Mouse (Mus musculus) layer of hippocampus, adult 18-20 months (tissue): ENCODE measurements around the gene Tnik. TPM values are rescaled to one million over a fixed set of nuclear protein-coding genes. Genes with fewer than 3 reads are reported as not detected.

Experiments used
- DNase-seq, 2 experiments: peaks; one replicate each; pipeline ENCODE4 v3.0.0; 2022; ENCODE audit warnings: low spot score in 2 of 2
- total RNA-seq, 2 experiments: library from RNA; stranded (reverse); gene quantifications; 2 replicates each; pipeline ENCODE4 v1.2.3; 2021

Gene Tnik
- total RNA-seq, 2 experiments from 2014 or later = 169 to 172 TPM

DNA sequence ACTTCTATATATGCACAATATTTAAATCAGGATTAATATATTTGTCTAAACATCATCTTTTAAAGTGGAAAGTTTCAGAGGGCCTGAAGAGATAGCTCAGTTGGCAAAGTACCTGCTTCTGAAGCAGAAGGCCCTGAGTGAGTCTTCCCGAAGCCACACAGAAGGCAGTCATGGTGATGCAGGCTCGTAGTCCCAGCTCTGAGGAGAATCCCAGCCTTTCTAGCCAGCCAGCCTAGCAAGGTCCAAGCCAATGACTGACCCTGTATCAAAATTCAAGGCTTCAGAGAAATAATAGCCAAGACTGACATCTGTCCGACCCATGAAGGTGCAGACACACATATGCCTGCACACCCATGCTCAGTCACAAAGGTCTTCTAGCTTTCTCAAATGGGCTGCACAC is 279.9 kb downstream of the Tnik start:
- DNase-seq = no peak

GRCm38 (mm10) chr3:28543380-28543984 is 280.5 kb downstream of the Tnik start:
- no peak for DNase-seq

DNA sequence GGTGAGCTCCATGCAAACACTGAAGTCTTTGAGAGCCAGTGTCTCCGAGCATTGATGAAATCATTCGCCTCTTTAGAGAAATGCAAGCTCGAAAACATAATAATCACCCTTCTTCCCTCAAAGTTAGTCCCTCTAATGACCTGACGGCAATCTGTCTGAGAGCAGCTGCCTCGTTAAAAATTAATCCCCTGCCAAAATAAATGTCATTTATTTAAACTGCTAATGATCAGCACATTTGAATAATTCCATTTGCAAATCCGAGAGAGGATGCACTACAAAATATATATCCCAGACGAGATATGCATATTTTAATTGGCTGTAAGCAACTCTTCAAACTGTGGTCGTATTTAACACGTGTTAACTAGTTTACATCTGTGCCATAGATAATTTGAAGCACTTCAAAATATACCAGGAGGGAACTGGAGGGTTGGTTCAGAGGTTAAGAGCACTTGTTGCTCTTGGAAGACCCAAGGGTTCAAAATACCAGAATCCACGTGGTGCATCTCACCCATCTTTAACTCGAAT is 281.4 kb downstream of the Tnik start:
- DNase-seq = no peak

GRCm38 (mm10) chr3:28547965-28548730 is 285.1 kb downstream of the Tnik start:
- DNase-seq = no peak

GRCm38 (mm10) chr3:28549391-28549790 is 286.4 kb downstream of the Tnik start:
- no peak for DNase-seq

- peak in 1 of 2 experiments; percentile 73 for DNase-seq
These were observed 287.6 kb downstream of the Tnik start for GRCm38 (mm10) chr3:28550497-28551093.

DNA sequence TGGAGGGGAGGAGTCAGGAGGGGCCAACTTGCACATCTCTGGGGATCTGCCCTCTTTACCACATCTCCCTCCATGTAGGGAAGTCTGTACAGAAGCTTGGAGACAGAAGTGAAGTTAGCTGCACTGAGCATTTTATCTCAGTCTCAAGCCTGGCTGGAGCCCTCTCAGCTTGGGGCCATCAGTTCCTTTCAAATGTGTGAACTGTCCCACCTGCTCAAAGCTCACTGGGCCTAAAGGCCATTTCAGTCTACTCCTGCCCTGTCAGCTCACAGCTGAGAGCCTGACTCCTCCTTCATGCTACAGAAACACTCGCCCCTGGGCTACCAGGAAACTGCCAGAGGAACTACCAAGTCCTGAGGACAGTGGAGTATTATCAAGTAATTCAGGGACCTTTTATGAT is 288.7 kb downstream of the Tnik start:
- no peak for DNase-seq

DNA sequence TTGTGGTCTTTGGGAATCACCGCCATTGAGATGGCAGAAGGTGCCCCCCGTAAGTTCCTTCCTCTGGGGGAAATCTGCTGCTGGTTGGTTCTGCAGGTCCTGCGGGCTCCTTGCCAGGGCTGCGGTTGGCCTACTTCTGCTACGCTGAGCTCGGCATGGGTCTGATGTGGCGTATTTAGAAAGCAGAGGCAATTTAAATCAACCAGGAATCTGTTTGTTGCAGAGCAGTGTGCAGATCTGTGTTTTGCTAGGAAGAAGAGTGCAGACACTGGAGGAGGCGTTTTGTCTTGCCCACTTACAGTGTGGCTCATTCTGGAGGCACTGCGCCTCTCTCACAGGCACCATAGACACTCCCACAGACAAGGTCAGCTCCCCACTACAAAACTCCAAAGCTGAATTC is 291.9 kb downstream of the Tnik start:
- DNase-seq = peak in 1 of 2 experiments; percentile 60

DNA sequence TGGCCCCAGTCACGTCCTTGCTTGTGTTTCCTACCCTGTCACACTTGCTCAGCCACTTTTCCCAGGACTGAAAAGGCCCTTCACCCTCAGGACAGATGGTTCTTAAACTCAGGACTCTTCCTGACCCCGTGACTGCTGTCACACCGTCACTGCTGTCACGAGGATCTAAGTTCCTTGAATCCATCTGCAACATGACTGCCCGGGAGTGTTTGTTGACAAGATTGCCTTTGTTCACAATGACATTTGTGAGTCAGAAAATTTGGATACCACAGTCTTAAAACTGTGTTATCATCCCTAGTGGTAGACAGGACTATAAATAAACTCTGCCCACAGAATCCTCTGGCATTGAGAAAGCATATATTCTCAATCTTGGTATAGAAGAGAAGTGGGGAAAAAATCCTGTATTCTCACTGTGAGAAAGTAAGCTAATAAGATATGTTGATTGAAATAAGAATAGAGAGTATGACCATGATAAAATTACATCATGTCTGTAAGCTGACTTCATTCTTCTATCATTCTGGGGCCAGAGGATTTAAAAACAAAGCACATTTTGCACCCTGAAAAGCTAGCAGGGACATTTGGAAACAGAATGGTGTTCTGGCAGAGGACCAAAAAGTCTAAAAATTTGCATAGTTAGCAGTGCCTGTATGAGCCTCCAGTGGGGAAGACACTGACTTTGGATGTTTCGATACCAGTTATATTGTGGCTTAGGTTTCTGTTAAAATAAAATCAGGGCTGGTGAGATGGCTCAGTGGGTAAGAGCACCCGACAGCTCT is 293.0 kb downstream of the Tnik start:
- peak in 1 of 2 experiments; percentile 74 for DNase-seq

DNA sequence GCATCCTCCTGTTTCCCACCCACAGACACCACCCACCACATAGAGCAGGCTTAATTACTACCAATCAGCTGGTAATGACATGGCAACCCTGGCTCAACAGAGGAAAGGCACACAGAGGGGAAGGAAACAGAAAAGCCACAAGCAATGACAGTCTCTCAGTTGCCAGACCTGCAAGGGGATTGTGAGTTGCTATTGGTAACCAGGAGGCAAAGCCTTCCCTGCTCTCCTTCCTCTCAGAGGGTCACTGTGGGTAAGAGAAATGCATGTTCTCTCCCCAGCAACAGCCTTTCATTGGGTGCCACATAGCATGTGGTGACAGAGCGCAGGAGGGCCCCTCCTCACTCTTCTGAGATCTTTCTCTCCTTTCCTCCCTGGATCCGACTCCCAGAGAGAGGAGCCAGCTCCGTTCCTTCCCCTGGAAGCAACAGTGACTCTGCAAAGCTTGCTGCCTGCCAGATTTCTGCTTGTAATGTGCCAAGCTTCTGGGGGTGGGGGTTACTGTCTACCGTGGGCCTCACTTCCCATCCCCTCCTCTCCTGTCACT is 295.4 kb downstream of the Tnik start:
- DNase-seq = peak; percentile 63 to 79

DNA sequence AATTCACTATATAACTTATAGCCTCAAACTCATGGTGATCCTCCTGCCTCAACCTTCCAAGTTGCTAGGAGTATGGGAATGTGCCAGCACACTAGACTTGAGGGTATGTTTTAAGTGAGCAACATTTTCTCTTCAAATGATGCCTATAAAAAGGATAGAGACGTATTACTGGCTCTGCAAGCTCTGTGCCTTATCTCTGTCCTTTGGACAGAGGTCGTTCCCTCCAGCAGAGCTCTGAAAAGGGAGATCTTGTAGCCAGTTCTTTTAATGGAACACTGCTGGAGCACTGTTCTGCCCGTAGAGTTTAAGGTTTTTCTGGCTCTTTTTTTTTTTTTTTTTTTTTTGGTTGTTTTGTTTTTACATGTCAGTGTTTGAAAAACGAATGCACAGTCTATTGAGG is 298.4 kb downstream of the Tnik start:
- DNase-seq = no peak

- DNase-seq = no peak
These were observed 299.8 kb downstream of the Tnik start for GRCm38 (mm10) chr3:28562612-28563332.

- DNase-seq = peak in 1 of 2 experiments; percentile 41
These were observed 301.6 kb downstream of the Tnik start for GRCm38 (mm10) chr3:28564370-28565357.

DNA sequence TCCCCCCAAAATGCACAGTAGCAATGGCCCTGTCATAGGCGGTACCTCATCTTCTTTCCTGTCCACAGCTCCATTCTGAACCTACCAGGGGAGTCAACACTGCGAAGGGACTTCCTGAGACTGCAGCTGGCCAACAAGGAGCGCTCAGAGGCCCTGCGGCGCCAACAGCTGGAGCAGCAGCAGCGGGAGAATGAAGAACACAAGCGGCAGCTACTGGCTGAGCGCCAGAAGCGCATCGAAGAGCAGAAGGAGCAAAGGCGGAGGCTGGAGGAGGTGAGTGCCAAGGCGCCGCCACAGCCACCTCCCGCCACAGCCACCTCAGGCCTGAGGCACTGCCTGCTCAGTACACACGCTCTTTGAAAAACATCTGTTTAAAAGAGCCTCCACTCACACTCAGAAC is 314.3 kb downstream of the Tnik start:
- peak in 1 of 2 experiments; percentile 47 for DNase-seq

DNA sequence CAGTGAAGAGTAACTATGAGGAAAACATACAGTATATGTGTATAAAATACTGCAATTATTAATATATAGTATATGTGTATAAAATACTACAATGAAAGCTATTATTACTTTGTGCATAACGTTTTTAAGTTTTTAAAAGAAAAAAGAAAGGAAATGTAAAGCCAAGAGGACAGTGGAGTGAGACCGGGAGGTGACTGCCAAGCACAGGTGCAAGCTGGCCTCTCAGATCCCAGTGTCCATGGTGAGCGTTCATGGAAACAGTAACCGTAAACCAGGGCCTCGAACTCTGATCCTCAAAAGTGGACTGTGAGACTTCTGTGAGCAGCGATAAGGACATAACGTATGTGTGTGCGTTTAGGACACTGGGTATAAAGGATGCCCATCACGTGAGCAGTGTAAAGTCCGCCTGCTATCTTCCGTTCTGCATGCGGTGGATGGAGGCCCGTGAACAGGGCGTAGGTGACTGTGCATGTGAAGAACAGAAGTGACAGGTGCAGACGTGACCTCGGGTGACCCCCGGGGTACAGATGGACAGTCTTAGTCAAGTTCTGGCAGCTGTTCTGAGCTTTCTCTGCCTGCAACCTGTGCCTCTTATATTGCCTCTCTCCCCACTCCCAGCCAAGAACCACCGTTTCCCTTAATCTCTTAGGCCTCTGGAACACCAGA is 316.1 kb downstream of the Tnik start:
- no peak for DNase-seq

- DNase-seq = no peak
These were observed 322.9 kb downstream of the Tnik start for GRCm38 (mm10) chr3:28585750-28586465.

DNA sequence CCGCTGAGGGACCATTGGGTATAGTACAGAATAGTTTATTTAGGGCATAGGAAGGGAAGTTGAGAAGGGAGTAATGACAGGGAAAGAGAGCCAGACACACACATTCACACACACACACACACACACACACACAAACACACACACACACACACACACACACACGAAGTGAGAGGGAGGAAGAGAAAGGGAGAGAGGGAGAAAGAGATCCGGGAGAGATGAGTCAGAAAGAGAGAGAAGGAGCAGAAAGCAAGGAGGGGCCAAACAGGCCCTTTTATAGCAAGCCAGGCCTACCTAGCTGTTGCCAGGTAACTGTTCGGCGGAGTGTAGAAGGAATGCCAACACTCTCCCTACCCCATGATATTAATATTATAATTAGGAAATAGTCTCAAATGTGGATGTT is 324.8 kb downstream of the Tnik start:
- no peak for DNase-seq

DNA sequence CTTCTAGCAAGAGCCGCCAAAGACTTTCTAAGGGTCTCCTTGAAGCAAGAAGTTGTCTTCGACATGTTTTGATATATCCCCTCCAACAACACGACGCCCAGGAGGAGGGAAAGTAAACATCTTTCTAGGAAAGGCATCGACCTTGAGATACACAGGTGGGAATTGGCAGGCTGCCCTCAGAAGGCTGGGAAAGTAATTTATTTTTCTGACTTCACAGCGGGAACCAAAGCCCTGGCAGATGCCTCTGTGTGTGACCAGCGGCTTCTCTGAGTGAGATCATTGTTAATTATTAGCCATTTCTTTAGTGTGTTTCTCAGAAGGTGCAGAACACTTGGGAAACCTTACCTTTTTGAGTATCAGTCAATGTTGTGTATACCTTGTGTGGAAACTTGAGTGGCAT is 328.3 kb downstream of the Tnik start:
- DNase-seq = no peak
